Mouse (Mus musculus): ENCODE measurements around the gene Dhcr24. TPM values are rescaled to one million over a fixed set of nuclear protein-coding genes. Genes with fewer than 3 reads are reported as not detected.

The Dhcr24 gene
- polyA plus RNA-seq (2017; shearing (Covaris generic)) = 1 to 10 TPM; 1.1 to 3.1 TPM

GRCm38 (mm10) chr4:106560846-106561781 lies at the start of gene Dhcr24:
Gene Dhcr24 (plus strand): TSS chr4:106561038.

GRCm38 (mm10) chr4:106617056-106617455 lies 56.2 kb downstream of the Dhcr24 start, which contains the start of gene Lexm:
Gene Lexm (minus strand): TSS chr4:106617241.

GRCm38 (mm10) chr4:106622030-106622493 lies 61.2 kb downstream of the Dhcr24 start, which contains the start of gene Ttc22:
Gene Ttc22 (plus strand): TSS chr4:106622432.

Other genes starting within 250 kb of the Dhcr24 start
- 10 to 100 TPM; 15.3 to 16.9 TPM for gene Usp24, start 244.8 kb upstream of the Dhcr24 start, polyA plus RNA-seq (2017; shearing (Covaris generic))
- gene Pcsk9, start 96.7 kb upstream of the Dhcr24 start, polyA plus RNA-seq (2017; shearing (Covaris generic)) = under 1 TPM in 1 of 2 experiments, not detected in 1; 0.11 TPM
- not detected for gene Bsnd, start 68.8 kb upstream of the Dhcr24 start, polyA plus RNA-seq (2017; shearing (Covaris generic))
- under 1 TPM in 1 of 2 experiments, not detected in 1; 0.11 TPM for gene Lexm, start 56.2 kb downstream of the Dhcr24 start, polyA plus RNA-seq (2017; shearing (Covaris generic))
- gene Ttc22, start 61.4 kb downstream of the Dhcr24 start, polyA plus RNA-seq (2017; shearing (Covaris generic)) = under 1 TPM in 1 of 2 experiments, not detected in 1; 0.09 TPM
- 10 to 100 TPM in 1 of 2 experiments, 1 to 10 TPM in 1; 9.9 to 10.8 TPM for gene Pars2, start 90.0 kb downstream of the Dhcr24 start, polyA plus RNA-seq (2017; shearing (Covaris generic))
- 10 to 100 TPM; 53.5 to 59.4 TPM for gene Ttc4, start 117.9 kb downstream of the Dhcr24 start, polyA plus RNA-seq (2017; shearing (Covaris generic))
- gene Mroh7, start 169.9 kb downstream of the Dhcr24 start, polyA plus RNA-seq (2017; shearing (Covaris generic)) = not detected
- not detected for gene Fam151a, start 172.9 kb downstream of the Dhcr24 start, polyA plus RNA-seq (2017; shearing (Covaris generic))
- gene Acot11, start 244.0 kb downstream of the Dhcr24 start, polyA plus RNA-seq (2017; shearing (Covaris generic)) = 10 to 100 TPM in 1 of 2 experiments, 1 to 10 TPM in 1; 4.0 to 18.2 TPM